Mouse (Mus musculus) megakaryocyte-erythroid progenitor cell, adult 5-6 weeks (primary cell): Measurements from ENCODE around the gene Iqub. TPM values are rescaled to one million over a fixed set of nuclear protein-coding genes. Genes with fewer than 3 reads are reported as not detected.

ENCODE experiments used
- ATAC-seq: replicated peaks from 2 replicates; pipeline ENCODE4 v1.8.0; 2016; ENCODE audit warnings: mild to moderate bottlenecking, inconsistent platforms; ENCODE audit not compliant: severe bottlenecking, poor library complexity, low FRiP score, low TSS enrichment
- total RNA-seq, 2 experiments: library from RNA; stranded (forward) in 1 of 2; stranded (reverse) in 1 of 2; fragments of 200-1000, 215-1000 nt in 1 of 2; fragments of >200 nt in 1 of 2; fragmentation: Nextera tagmentation in 1 of 2; gene quantifications; 2 replicates each; pipeline ENCODE4 v1.2.3; 2014 to 2017

Gene Iqub
- total RNA-seq (2014; fragmentation: Nextera tagmentation) (not detected in 2 replicates), total RNA-seq (2017) (0.19 TPM in 1 of 2 replicates, not detected in the other)

DNA sequence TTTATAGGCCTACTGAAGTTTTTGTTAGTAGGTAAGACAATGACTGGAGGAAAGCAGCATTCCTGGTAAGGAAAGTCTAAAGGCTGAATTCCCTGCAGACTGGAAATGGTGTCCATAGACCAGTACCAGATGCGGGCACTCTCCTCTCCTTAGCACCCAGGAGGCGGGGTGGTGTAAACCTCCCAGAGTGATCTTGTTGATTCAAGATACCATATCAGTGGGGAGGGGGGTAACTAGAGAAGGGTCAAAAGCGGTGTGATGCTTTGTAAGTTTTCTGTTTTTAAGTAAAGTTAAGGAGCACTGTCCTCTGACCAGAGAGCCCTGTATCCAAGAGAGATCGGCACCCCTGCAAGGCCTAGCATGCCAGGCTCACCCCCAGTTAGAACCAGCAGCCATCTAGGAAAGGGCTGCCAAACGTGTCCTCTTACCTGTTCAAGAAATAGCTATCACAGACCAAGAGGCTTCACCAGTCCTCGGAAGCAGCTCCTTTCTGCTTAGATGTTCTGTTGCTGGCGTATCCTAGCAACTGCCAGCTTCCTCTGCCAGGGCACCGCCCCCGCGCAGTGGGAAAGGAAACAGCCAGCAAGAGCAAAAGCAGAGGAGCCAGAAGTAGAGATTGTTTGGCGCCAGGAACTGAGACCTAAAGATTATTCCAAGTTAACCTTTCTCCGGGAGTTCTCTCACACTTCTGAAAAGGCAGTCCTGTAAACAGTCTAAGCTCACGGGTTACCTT, at the start of gene Iqub:
TSS of gene Iqub (minus strand) at position 516 of the 733 bp plus-strand sequence.
- ATAC-seq, result peak; percentile 81

DNA sequence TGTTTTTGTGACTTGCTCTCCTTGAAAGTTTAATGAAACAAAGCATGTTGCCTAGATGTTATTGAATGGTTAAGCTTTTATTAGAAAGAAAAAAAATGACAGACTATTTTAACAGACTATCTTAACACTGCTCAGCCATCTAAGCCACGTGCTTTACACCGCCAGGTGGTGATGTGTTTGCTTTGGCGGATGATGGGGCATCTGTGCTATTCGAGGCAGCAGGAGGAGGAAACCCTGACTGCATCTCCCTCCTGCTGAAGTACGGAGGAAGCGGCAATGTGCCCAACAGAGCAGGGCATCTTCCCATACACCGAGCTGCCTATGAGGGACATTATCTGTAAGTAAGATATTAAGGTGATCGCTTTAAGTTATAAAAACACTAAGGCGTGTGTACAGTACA, 49.2 kb upstream of the Iqub start:
- ATAC-seq, result no peak

DNA sequence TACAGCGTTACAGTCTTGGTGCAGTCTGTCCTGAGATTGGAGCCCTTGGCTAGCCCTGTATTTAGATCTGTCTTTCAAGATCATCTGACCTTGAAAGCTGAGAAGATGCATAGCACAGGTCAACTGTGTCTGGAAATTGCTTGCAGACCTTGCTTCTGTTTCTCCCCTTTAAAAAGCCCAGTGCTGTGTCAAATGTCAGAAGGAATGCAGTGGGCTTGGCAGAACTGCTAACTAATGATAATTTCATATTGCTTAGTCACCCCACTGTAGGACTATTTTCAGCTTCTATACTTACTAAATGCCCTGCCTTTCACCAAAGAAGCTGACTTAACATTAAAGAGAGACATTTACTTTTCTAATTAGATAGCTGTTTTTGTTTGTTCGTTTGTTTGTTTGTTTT, 40.6 kb upstream of the Iqub start:
- ATAC-seq, result no peak

DNA sequence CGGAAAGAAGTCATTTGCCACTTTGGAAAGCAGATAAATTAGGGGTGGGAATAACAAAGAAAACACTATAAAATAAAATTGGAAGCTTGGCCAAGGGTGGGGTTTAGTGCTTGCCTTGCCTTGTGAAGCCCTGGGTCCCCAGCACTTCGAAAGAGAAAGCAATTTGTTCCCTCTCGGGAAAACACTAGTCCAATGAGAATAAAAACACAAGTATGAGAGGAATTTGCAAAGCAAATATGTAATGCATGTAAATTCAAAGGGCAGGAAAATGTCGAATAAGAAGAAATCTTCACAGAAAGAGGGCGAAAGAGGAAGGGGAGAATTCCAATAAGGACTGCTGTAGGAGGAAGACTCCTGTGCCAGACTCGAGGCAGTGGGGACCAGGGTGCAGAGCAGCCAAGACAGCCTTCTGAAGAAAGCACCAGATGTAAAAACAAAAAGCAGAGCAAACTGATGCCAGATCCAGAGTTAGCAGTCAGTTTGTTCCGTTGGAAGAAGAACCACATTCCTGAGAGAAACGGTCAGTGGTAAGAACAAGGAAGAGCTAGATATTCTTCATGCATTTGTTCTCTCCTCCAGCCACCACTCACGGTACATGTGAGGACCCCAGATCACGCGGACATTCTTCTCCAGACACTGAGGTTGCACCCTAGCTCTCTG, 39.7 kb upstream of the Iqub start:
- no peak for ATAC-seq

DNA sequence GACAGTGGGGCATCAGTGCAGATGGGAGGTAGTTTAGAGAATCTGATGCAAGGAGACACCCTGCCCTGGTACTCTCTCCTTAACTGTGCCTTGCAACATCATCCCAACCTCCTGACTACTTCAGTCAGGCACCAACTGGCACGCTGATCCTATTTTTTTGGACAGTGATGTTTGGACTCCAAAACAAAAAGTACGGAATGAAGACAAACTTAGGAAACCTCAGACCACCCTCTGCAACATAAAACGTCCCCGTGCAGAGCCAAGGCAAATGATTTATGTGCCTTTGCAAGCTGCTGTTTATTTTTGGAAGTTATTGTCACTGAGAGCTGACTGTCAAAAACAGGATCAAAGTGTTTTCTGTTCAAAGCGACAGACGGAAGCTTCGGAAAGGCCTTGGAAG, 37.2 kb upstream of the Iqub start:
- no peak for ATAC-seq

DNA sequence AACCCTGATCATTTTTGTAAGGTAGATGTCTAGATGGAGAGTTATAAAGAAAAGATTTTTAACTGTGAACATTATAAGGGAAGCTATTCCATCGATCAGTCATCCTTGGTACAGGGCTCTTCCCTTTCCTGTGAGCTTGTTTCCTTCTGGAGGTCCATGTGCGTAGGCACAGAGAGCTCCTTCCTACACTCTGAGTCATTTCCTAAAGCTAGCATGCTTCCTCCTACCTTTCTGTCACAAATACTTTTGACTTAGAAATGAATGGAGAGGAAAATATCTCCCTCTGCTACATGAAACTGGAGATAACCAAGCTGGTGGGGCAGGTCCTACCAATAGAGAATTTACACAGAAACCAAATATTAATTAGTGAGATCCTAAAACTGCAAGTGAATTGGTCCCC, 34.9 kb upstream of the Iqub start:
- ATAC-seq, result no peak

DNA sequence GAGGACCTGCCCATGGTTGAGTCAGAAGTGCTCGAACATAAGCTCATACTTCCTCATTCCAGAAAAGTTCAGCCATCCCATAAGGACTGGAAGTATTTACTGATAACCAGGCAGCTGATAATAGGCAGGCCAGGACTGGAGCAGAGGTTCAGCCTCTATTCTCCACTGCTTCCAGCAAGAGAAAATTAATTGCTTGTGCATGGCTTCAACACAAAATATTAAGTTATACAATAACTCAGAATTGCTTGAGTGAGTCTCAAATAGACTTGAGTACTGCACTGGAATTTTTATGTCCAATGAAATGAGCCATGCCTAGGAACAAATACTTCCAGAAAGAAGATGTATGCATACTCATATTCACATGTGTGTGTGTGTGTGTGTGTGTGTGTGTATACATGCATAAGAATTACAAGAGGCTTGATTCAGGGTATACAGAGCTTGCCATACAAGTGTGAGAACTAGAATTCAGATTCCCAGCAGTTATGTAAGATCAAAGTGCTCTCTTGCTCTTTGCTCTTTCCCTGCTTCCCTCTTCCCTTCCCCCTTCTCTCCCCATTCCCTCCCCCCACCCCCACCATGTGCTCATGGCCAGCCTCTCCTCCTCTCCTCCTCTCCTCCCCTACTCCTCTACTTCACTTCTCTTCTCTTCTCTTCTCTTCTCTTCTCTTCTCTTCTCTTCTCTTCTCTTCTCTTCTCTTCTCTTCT, 32.0 kb upstream of the Iqub start:
- no peak for ATAC-seq

DNA sequence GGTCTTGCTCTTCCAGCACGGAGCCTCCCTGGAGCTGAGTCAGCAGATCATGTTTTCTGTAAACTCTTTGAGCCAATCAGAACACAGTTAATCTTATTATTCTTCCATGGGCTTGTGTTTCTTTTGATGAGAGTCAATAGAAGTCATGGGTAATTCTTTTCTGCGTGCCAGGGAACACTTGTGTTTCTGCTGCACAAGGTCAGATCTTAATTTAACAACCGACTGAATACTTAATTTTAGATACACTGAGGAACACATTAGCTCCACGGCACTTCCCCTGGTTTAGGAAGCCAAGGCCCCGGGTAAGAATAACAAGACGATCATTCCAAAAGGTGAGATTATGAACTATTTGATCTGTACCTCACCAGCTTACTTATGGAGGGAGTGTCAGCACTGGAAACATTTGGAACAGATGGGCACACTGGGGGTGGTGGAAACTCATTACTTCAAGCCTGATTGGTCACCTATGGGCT, 28.3 kb upstream of the Iqub start:
- no peak for ATAC-seq

DNA sequence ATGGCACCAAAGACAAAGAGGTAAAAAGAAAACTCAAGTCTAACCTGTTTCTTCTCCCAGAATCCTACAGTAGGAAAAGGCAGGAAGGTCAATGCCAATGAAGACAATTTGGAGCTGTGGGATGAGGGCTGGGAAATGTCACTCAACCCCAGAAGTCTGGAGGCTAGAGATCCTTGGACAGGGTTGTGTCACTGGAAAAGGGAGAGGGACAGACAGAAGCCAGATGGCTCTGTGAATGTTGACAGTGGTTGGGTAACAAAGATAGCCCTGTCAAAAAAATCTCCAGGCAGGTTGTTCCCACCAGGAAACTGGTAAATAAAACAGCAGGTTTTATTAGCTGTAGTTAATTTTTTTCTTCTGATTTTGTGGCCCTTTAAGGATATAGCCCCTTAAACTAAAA, 27.5 kb upstream of the Iqub start:
- no peak for ATAC-seq

DNA sequence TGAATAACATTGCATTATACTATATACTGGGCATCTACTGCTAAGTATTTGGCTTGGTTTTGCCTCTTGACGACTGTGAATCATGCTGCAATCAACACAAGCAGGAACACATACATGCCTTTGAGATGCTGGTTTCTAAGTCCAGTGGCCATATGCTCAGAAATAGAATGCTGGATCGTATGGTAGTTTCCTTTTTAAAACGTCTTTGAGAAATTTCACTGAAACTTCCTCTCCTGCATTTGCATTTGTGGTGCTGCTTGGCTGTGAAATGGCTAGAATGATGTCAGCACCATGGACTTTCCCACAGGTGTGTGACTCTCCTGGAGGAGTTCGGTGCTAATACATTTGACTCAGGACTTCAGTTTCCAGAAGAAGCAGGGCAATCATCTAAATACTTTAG, 25.2 kb upstream of the Iqub start:
- no peak for ATAC-seq

DNA sequence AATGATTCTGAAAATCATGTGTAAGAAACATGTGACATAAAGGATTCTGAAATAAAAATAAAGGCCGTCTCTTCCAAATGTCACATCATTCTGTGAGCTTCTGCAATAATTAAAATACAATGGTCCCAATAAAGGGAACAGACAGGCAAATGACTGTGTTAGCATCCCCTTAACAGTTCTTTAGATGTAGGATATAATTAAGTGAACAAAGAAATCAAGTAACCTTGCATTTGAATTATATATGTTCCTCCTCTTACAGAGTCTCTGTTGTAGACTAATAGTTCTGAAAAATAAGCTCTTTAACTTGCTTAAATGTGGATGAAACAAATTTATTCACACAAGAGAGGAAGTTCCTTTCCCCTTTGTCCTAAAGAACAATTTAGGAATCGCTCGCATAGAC, 23.6 kb upstream of the Iqub start:
- ATAC-seq, result no peak

DNA sequence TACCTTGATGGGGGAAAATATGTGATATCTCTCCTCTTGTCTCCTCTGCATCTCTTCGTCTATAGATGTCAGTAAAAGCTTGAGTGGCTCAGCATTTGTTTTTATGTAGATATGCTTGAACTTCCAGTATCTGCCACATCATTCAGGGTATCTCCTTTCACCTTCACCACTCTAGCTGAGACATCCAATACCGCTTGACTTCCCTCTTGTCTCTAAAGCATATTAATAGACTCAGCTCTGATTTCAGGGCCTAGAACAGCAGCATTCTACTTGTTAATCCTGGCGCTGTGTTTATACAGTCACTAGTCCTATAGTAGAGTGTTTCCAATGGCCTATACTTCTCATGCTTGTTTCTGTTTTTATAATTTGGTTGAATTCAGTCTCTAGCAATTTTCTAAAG, 17.9 kb upstream of the Iqub start:
- ATAC-seq, result no peak

DNA sequence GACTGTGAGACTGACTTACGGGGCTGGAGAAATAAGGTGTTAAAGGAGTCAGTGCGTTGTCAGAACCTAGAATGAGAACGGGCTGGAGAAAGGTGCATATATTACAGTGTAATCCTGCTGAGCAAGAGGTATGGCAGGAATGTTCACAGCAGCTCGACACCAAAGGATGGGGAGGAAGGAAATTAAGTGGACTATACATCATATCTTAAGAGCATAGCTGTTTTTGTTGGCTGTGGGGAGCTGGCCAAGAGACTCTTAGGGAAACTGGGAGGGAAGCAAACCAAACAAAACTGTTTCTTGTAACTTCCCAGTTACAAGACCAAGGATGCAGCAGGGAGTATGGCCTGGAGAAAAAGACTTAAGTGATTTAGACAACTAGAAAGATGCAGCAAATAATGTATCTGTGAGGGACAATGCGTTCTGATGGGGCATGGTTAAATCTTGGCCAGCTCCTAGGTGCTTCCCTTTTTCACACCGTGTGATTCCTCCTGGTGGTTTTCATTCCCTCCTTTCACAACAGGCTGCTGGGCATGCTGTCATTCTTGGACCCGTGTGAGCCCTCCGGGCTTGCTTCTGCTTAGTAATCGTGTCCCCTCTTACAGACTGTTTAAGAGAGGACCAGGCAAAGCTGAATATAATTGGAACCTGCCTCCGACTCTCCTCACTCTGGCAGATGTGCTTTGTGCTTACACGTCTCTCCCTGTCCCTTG, 16.0 kb upstream of the Iqub start:
- no peak for ATAC-seq

DNA sequence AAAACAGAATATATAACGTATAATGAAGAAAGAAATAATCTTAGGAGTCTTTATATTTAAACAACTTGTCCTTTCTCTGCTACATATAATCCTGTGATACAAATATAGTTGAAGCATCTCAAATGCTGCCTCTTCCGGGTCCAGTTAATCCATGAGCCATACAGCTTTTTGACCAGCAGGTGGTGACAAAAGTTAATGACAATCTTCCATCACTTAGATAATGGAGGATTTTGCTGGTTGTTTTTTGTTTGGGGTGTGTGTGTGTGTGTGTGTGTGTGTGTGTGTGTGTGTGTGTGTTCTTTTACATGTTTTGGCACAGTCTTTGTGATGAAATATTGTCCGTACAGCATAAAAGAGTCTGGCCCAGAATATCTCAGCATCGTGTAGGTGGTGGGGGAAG, 15.3 kb upstream of the Iqub start:
- peak; percentile 61 for ATAC-seq

DNA sequence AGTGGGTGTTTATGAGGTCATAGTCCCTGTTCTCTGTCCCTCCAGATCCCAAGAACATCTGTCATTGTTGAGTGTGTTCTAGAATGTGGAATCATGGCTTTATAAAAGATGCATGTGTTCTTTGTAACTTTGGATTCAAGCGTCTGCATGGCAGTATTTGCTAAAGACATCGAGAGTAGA, 13.1 kb upstream of the Iqub start, which contains the start of gene Asb15:
TSS of gene Asb15 (plus strand) at position 81 of the 180 bp plus-strand sequence.
- no peak; the same call in 1 of the 2 replicates for ATAC-seq

DNA sequence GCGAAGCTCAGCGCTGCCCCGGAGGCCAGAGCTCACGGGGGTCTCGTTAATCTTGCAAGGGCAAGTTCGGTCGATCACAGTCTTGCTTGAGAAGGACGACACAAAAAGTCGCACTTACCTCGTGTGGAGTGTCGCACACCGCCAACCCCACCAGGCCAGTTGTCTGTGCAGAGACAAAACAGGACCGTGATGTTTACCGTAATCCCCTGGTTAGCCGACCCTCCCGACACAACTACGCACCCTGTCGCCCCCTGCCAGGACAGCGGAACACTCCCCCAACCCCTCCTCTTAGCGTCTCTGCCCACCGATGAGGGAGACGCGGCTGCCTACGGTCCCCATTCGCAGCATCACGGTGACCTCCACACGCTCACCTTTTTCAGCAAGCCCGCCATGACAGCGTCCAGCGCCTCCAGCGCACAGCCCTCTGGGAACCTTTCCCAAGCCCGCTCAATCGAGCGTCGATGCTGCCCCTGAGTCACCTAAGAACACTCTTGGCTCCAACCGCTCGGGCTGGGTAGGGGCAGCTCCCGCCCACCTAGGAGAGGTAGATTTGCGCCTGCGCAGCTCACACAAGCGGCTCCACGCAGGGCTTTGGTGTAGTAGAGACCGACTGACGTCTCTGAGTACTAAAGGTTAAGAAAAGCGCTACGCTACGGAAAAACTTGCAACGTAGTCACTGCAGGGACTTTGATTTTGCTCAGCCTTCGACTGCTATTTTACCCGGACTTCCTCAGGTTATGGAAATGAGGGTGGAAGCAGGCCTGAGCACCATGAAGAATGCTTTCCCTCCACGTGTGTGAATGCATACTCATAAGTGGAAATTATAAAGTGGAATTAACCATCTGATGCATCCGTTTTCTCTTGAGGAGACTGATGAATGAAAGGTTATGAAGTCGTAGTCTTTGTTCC, 12.5 kb upstream of the Iqub start, which contains the start of gene Ndufa5:
TSS of gene Ndufa5 (minus strand) at position 859 of the 909 bp plus-strand sequence.
- peak; percentile 92 for ATAC-seq

DNA sequence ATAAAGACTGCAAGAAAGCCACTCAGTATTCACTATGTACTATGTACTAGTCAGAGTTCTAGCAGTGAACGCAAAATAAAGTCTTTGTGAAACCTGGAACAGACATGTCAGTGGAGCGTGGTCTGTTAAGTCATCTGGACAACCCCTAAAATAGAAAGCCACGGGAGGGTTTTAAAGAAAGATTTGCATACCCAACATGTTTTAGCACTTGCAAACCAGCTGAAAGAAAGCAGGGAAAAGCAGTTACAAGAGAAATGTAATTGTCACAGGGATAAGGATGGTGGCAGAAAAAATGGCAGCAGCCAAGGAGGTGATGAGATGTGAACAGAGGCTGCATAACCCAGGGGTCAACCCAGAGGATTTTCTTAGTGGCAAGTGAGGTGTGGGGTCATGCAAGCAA, 10.8 kb upstream of the Iqub start:
- no peak for ATAC-seq

DNA sequence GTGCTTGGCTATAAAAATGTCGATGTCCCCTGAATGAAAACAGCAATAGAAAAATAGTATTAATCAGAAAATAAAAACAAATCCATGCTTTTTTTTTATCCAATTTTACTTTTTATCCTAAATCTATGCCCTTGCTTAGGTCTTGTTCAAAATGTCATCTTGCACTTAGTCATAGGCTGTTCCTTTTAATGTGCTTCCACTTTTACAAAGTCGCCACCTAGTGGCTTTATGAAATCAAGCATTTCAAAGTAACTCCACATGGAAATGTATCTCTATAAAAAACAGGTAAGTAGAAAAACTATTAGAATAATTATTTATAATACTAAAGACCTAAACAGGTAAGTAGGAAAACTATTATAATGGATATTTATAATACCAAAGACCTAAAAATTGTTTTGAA, 1.3 kb upstream of the Iqub start:
- ATAC-seq, result peak; percentile 69

DNA sequence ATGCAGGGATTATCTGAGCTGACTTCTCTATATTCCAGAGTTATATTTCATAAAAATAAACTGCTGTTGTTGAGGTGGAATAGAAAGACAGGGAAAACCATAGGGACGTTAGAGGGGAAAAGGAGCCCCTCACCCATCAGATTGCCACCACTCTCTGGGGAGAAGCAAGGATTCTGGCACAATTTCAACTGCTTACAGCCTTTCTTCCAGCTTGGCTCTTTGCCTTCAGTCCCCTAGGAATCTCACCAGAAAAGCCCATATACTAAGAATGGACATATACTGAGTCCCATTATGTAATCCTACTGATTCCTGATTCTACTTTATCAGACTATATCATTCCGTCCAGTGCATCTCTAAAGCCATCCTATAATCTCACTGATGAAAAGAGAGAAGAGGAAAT, 10.7 kb downstream of the Iqub start:
- ATAC-seq, result no peak
